Mouse (Mus musculus) thymus, postnatal 36 days (tissue): ENCODE measurements around the gene Cog7.

Source experiments
- DNase-seq, 2 experiments: peaks; one replicate each; pipeline ENCODE4 v3.0.0; 2022; ENCODE audit warnings: mixed read lengths in 2 of 2

Gene Cog7

DNA sequence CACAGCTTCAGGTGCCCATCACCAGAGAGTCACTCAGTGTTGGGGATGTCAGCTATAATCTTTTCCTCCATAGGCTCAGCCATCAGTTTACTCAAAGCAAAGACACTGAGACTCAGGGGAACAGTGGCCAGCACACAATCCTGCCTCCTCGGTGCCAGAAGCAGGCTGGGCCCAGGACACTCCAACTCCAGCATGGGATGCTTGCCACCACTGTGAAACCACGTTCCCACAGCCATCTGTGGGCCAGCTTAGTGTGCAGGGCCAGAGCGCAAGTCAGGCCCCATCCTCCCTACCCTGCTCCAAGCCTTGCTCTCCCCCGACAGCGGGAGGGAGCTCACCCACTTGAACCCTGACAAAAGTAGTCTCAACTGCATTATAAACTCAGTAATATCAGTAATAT is 35.3 kb downstream of the Cog7 start:
- no peak for DNase-seq

DNA sequence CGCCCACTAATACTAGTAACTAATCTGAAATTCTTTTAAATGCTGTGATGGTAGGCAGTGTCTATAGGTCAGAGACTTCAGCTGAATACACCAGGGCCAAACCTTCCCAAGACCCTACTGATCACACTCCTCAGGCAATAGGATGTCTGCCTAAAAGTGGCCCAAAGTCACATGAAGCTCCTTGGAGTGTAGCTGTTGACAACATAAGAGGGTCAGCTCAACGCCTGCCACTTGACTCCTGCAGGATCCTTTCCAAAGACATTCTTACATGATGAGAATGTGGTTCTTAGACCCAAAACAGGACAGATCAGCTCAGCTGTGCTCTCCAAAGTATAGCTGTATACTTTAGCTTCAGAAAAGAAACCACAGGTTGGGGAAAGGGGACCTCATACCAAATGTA is 39.1 kb downstream of the Cog7 start:
- DNase-seq, result no peak

DNA sequence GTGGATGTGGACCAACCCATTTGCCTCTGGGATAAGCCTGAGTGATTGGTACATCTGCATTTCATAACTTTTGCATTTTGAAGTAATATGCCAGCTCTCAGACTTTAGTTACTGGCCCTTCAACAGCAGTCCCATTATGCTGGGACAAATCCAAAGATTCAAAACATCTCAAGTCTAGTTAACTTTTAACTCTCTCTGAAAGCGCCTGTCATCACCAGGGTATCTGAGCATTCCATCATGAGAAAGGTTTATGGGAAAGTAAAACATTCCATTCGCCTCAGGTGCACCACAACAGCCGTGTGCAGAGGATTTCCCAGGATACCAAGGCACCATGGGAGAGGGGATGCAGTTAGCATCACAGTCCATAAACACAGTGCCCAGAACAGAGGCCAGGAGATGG is 39.9 kb downstream of the Cog7 start:
- DNase-seq, result no peak

DNA sequence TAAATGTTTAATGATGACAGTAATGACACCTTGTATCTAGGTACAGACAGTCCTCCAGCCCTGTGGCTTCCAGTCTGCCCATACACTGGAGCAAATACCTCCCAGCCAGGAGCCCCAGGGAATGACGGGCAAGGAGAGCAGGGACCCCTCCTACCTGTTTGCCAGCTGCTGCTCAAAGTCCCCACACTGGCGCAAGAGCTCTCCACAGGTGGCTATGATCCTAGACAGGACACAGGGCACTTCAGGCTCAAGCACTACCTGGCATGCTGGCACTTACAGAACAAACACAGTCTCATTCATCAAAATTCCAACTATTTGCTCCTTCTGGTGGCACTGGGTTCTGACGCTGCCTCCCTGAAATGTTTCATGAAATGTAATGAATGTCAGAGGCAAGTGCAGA is 40.5 kb downstream of the Cog7 start:
- no peak for DNase-seq

DNA sequence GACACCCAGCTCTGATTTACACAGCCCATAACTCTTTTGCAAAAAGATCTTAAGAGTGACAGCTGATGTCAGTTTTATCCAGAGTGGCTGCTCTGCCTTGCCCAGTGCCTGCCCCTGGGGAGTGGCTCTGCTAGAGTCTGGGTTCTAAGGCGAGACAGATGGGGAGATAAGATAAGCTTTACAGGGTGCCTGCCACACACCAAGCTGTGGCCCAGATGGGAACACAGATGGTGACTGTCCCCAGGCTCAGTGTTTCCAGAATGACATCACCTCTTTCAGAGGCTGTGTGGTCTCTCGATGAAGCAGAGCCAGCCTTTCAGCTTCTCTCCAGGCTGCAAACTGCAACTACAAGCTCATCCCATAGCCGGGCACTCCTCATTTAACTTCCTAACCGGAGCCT is 41.8 kb downstream of the Cog7 start:
- DNase-seq, result no peak

DNA sequence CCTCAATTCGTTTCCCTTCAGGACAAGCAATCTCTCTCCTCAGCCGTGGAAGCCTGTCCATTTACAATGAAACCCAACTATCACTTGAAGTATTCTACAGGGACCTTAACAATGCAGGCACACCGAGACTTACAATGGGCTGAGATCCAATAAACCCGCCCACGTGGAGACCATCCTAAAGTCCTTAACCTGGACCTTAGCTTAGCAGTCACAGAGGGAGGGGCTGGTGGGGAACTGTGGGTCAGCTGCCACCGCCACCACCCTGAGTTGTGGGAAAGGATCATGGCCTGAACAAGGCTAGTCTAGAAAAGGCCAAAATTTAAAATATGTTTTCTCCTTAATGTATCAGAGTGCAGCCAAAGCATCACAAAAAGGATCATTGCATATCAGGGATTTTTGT is 42.3 kb downstream of the Cog7 start:
- DNase-seq, result no peak

DNA sequence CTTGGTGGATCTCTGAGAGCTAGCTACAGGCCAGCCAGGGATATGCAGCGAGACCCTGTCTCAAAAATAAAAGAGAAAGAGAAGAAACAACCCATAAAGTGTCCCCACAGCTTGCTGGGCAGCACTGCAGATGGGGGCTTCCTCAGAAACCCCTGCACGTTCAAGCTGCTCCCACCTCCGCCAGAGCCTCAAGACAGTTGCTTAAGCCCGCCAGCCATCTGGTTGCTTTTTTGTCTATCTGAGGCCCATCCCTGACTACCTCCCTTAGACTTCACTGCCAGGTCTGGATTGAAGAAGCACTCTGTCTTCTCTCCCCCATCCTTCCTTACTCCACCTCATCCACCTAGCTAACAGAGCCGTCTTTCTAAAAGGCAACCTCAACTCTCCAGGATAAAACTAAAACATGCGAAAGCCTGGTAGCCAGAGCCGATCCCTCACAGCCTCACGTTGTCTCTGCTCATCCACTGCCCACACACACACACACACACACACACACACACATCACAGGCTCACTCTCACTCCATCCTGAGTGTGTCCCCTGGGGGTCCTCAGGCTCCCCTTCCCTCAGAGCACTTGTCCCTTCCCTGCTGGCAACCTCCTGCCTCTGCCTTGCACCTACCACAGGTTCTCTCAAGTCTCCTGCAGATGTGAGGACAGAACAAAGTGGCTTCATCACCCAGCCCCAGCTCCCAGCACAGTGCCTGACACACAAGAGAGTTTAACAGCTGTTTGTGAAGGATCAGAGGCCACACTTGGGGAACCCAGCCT is 43.2 kb downstream of the Cog7 start:
- no peak for DNase-seq

DNA sequence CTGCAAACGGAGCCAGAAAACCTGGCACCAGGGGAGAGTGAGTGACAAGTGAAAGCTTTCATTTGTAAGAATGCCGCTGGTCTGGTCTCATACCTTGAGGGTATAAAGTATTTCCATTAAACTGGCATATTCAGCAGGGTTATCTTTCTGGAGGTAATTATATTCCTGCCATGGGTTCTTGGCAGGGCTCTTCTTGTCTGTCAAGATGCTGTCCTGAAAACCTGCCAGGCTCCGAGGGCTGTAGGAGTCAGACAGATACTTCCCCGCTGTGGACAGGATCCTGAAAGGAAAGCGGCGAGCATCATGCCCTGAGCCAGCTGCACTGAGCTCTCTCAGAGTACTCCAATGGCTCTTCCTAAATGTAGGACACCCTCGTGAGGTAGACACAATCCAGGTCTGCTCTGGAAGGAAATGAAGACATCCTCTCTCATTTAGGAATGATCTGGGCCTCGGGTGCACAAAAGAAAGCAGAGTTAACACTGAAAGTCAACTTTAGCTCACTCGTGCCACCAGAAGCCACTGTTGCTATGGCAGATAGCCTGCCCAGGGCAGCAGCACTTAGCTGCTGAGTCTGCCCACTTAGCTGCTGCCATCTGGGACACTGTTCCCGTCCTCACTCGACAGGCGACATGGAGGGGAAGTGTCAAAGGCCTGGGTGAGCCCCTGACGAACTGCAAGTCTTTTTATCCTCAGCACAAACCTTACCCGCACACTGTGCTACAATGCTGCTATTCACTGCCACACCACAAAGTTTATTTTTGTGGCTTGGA is 44.5 kb downstream of the Cog7 start:
- no peak for DNase-seq

DNA sequence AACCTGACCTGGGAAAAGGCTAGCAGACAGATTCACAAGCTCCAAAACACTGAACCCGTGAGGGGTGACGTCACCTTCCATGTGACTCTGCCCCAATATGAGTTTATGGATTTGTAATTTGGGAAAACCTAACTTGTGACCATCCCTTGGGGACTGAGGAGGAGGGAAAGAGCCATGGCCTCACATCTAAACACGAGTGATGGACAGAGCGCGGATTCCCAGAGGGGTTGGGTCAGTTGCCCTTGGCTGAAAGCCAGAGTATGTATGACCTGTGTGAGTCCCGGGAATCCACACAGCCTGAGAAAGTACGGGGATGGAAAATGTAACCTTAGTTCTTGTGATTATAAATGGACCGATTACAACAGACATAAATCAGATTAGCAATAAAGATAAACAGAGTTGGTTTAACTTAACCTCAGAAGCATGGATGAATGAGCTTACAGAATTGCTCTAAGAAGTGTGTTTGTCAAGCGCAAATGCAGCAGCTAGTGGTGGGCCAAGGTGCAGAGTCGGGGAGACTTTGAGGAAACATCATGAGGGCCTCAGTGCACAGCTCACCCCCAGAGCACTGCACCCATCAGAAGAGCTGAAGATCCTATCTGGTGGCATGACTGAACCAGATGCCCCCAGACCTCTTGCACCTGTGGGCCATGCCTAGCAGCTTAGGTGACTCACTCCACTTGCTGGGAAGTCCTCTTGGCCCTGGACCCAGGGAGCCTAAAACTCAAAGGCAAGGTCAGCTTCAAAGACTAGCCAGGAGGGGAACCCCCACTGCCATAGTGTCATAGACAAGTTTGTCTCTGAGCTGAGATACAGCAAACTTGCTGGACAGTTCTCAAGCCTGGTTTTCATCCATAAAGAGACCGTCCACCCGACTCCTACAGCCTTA is 45.4 kb downstream of the Cog7 start:
- DNase-seq, result no peak

DNA sequence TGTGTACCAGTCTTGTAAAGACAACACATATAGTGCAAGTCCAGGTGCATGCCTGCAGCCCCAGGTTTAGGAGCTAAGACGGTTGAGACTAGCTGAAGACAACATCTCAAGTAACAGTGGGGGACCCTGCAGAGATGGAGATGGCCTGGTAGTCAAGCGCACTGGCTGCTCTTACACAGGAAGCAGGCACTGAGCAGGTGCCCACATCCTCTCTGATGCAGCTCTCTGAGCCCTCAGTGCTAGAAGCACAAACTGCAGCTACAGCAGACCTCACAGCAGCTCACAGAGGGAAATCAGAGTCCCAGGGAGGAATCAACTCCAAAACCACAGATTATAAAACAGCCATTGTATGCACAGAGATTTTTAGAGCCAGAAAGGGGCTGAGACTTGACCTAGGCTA is 47.2 kb downstream of the Cog7 start:
- peak; percentile 36 to 52 for DNase-seq

DNA sequence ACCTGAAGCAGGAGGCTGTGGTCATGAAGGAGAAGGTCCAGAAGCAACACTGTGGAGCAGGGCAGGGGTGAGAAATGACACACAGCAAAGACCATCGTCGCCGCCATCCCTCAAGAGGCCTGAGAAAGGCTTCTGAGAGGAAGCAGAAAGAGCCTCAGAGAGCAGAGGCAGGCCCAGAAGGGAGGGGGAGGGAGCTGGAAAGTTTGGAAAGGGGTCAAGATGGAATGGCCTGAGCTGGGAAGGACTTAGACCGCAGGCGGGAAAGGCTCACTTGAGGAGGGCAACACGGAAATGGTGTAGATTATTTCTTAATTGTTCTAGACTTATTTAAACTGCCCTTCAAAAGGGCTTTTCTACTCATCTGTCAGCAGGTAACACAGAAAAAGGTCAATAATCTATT is 47.8 kb downstream of the Cog7 start:
- no peak for DNase-seq

DNA sequence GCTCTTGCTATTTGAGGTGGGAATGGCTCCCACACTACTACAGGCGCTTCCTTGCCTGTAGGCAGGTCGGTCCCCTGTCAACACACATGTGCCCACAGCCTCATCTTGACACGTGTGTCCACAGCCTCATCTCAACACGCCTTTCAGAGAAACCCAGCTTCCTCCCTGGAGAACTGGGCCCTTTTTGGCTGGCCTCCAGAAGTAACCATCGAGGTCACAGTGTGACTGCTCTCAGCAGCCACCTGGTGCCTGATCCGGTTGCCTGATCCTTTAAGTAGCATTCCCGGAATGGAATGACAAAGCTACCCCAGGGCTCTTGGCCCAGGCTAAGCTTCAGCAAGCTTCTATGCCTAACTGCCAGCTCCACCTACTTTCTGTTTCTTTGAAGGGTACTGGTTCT is 50.3 kb downstream of the Cog7 start:
- no peak for DNase-seq

DNA sequence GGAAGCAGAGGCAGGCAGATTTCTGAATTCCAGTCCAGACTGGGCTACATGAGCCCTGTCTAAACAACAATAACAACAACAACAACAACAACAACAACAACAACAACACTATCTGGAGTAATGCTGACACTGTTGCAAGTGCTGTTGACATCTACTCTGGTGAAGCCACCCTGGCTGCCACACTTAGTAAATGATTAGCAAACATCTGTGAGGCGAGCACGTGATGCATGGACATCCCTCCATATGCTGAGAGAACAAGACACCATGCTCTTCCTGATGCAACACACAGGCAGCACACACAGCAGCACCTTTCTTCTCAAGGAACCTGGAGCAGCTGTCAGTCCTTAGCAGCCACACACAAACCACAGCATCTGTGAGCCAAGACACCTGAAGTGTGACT is 53.6 kb downstream of the Cog7 start:
- no peak for DNase-seq

DNA sequence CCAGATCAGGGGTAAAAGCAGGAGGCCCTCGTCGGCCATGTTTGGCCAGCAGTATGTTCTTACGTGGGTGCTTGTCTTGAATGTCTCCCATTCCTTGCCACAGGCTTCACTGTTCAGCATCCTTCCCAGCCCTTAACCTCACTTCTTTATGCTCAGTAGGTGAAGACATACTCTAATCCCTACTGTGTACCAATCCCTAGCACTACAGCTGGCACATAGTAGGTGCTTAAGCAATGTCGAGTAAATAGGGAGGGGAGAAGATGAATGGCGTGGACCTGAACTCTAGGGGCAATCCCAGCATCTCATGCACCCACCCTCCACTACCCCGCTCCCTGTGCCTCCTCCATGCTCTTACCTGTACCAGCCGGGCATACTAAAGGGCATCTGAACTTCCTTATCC is 57.1 kb downstream of the Cog7 start:
- DNase-seq, result no peak

DNA sequence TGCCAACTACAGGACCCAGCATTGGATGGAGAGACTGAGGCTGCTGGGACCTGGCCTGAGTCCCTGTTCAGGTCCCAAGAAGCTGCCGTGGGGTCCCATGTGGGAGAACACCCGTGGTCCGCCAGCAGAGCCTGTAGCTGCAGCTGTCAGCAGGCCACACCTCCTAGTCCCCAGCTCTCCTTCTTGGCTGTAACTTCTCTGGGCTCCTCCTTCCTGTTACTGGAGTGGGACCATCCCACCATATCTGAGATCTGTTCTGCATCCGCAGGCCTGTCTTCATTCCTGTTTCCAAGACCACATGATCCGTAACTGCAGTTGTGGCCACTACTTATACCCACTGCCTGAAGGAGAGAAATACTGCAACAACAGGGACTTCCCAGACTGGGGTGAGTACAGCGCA is 67.6 kb downstream of the Cog7 start:
- no peak for DNase-seq

DNA sequence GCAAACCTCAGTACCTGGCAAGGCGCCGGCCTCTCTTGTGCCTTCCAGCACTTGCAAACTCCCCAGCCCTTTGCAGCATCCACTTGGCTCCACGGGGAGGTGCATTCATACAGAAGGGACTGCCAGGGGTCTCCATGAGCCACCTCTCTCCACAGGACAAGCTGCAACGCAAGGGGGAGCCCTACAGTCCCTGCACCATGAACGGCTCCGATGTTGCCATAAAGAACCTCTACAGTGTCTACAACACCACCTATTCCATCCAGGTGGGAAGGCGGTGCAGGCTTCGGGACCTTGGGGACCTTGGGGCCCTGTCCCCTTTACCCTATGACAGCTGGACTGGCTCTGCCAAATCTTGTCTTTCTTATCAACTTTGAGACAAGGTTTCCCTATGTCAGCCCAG is 69.3 kb downstream of the Cog7 start:
- no peak for DNase-seq

DNA sequence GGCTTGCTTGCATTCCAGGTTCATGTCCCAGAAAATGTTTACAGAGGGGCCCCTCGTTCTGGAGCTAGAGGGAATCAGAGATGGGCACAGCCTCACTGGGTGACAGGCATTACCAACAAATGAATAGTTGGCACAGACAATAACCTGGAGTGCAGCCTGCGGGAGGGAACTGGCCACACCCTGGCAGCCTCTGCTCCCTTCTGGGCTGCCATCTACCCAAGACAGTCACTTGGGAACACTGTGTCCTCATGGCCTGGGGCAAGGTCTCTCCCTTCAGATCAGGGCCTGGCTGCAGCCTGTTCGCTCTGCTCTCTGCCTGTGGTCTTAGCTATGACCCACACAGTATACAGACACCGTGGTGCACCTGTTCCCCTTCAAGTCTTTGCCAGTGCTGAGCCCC is 74.6 kb downstream of the Cog7 start:
- DNase-seq, result no peak

DNA sequence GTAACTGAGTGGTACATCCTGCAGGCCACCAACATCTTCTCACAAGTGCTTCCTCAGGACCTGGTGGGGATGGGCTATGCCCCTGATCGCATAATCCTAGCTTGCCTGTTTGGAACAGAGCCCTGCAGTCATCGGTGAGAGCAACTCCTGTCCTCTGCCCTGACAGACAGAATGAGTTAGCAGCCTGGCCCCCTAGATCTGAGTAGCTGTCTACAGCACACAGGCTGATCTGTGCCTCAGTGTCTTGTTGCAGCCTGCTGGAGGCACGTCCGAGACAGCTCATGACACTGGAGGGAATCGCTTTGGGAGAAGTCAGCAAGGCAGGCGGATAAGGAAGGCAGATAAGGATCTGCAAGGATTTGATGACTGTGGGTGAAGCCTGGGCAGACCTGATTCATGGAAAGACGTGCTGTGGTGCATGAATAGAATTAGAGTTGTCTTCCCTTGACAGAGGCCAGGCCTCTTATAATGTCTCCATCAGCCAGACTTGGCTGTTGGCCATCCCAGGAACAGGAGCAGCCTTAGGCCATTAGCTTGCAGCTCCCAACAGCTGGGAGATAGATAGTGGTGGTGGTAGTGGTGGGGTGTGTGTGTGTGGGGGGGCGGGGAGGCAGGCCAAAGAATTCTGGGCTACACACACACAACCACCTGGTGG is 78.6 kb downstream of the Cog7 start:
- DNase-seq, result no peak

DNA sequence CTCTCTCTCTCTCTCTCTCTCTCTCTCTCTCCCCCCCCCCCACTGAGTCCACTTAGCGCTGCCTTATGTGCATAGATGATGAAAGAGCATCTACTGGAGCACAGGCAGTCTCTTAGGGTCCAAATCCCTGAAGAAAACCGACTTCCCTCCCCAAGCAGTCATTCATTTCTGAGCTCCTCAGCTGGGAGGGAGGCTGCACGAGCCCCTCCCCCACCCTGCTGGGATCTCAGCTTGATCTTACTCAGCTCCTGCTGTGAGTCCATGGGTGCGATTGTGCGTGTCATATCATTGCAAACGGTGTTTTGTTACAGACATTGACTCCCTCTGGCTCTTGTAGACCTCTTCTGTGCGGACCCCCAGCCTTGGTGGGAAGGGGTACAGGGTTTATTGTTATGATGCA is 81.6 kb downstream of the Cog7 start:
- DNase-seq, result no peak

DNA sequence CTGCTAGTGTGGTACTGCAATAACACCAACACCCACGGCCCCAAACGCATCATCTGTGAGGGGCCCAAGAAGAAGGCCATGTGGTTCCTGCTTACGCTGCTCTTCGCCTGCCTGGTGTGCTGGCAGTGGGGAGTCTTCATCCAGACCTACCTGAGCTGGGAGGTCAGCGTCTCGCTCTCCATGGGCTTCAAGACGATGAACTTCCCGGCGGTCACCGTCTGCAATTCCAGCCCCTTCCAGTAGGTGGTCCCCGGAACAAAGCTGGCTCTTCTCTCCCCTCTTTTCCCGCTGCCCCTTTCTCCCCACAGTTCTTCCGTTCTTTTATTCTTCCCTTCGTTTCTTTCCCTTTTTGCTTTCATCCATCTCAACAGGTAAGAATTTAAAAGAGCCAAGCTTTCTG is 82.2 kb downstream of the Cog7 start:
- DNase-seq, result peak; percentile 37 to 42

DNA sequence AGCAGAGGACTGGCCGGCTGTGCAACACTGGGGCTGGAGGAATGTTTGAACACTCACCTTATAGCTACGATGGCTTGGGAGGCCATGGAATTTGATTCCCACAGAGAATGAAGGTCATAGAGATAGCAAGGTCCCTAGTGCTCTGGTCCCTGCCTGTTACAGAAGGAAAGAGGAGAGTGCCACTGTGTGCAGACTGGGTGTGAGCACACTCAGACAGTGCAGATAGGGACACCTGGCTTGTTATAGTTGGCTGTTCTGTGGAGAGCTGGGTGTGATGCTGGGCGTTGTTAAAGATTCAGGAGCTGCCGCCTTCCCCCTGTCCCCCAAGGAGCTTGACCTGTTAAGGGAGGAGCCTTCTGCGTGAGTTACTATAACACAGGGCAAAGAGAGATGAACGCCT is 84.8 kb downstream of the Cog7 start:
- no peak for DNase-seq

DNA sequence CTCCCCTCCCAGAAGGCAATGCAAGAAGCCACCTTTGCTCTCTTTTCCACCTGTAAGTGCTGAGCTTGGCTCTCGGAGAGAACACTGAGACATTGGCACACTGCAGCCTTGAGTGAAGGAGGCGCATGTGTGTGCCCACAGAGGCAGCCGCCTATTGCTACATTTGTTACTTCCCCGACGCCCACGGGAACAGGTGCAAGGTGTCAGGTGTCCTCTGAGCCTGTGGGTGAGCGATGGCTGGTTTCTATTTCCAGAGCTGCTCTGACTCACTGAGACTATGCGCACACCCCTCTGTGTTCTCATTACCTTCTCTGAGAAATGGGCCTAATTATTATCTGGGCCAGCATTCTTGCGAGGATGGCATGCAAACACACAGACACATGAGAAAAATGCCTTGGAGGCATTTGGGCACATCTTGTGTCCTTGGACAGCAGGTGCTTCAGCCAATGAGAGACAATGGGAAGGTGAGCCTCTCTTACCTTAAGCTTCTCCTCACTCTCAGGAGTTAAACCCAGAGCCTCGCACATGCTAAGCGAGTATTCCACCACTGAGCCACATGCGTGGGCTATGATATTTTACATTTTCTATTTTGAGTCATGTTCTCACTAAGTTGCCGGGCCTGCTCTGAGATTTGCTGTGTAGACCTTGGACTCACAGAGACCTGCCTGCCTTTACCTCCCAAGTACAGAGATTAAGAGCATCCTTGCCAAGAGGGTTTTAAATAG is 90.7 kb downstream of the Cog7 start:
- no peak for DNase-seq
